Mouse (Mus musculus) E14TG2a.4 (cell line): ENCODE measurements around the gene Ddx41.

Experiments
- CTCF ChIP-seq: conservative IDR thresholded peaks from 2 replicates; pipeline ENCODE4 v1.5.1; 2014; ENCODE audit warnings: low read length
- NANOG ChIP-seq: IDR thresholded peaks from 2 replicates; pipeline ENCODE4 v1.6.1; 2014; ENCODE audit warnings: borderline replicate concordance, low read length, mixed read lengths

DNA sequence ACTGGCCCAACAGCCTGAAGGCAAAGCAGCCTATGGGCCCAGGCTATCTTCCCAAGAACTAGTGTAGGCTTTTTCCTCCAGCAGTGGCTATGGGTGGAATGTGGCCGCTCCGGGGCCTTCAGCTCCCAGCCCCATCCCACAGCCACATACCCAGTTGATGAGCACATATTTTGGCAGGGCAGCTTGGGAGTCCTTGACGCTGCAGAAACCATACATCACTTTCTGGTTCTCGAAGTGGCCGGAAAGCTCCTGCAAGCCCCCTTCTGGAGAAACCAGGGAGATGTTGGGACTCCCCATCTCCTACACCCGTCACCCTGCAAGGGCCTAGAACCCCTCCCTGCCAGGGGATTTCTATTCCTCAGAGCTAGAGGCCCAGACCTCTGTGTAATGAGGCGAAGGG is 53.9 kb downstream of the Ddx41 start:
- no peak for TF ChIP-seq CTCF
- no peak for TF ChIP-seq NANOG
